Mouse (Mus musculus) urinary bladder, postnatal 14 days (tissue): ENCODE measurements around the gene Dkc1.

Experiments used
- DNase-seq: peaks from one replicate; pipeline ENCODE4 v3.0.0; 2021; ENCODE audit warnings: low spot score

The Dkc1 gene

DNA sequence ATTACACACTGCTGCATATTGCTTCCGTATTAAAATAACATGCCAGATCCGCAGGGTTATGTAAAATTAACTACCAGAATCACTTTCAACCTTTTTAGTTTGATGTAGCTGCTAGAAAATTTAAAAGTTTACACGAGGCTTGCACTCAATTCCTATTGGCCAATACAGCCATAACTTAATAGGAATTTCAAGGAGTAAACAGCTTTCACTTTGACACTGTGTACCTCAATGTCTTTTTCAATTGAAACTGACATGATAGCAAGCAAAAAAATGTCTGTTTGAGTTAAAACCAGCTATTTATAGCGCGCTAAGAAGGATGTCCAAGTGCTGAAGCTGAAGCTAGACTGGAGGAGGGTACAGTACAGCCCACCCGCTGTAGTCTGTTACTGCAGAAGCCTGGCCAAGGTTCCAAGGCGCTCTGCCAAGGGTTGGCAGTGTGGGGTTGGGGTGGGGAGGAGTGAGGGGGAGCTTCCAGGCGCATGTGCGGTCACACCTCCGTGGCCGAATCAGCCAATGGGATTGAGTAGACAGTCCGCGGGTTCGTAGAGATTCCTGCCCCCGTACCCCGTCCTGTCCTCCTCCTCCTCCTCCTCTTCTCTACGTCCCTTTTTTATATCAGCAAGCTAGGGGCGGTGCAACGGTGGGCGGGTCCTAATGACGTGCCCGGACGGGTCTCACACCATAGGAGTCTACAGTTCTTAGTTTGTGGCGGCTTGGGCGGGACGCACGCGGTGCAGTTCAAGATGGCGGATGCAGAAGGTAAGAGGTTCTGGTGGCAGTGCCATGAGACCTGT, at the start of gene Dkc1:
Dkc1 (plus strand) TSS at position 486 of the 794 bp plus-strand sequence.
- DNase-seq, result peak; percentile 92

DNA sequence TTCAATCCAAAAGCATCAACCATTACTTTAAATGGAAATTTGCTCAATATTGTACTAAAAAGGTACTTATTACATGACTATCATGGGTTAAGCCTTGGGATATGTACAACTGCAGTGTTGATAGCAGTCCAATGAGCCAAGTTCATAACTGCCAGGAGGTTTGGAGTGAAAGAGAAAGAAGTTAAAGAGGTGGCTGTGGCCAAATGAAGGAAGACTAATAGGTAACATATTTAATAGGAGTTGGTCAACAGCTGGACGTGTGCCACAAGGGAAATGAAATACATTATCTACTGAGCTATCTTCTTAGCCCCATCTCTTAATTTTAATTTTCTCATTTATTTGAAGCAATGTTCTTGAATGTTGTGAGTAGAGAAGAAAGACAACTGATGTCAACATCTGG, 49.7 kb upstream of the Dkc1 start:
- no peak for DNase-seq

DNA sequence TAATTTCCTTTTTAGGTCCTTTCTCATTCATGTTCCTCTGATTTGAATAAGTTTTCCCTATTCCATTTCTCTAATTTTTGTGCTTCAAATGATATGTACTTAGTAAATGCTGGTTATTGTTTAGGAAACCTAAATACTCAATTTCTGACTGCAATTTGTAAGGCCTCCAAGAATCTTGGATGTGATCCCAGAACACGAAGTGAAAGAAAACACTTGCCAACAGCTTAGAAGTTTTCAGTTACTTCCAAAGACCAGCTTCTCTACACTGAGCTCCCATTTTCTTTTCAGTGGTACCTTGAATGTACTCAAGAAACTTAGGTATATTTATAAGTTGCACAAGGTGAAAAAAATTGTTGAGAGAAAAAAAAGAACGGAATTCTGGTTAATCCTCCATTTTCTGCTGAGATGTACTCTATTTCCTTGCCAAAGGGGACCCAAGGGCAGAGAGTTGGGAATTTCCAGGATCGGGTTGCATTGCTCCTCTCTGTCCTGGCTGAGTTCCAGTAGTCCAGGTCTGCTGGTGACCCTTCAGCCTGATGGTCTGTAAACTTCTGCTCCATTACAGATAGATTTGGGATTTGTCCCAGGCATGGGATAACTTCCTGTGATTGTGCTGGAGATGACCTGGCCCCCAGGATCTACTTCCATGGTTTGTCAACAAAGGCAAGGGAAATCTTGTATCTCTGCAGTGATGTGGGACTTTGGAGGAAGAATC, 48.6 kb upstream of the Dkc1 start:
- DNase-seq, result peak; percentile 3

DNA sequence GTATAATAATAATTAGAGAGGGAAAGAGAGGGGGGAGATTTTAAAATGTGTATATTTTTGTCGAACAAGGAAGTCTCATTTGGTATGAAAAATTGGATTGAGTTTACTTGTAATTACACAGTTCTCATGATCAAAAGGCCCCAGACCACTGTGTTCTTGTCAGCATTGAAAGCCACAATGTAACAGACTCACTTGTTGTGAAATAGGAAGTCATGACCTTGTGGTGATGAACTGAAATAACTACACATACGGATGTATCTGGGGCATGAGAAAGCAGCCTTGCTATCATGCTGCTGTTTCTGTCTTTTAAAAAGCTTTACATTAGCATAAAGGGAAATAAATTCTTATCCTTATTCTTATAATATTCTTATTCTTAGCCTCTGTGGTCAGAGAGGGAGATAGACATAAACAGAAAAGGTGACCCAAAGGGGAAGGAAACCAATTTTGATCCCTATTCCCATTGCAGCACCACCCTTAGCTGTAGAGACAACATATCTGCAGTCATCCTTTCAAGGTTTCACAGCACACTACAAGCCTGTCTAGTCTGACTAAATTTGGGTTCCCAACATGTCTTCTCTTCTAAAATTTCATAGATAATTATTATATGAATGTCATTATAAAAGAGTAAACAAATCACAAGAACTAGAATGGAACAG, 39.4 kb upstream of the Dkc1 start:
- no peak for DNase-seq

DNA sequence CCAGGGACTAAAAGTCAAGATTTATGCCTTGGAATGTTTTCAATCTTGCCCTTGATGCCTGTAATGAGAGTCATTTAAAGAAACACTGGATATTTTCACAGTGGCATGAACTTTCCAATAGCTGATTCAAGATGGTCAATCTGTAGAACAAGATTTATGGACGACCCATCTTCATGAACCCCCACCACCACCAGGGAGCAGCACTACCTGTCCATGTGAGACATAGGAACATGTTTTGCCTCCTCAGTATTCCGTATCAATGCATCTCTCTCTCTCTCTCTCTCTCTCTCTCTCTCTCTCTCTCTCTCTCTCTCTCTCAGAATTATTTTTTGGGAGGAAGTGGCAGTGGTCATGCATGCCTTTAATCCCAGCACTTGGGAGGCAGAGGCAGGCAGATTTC, 13.3 kb upstream of the Dkc1 start:
- DNase-seq, result no peak

DNA sequence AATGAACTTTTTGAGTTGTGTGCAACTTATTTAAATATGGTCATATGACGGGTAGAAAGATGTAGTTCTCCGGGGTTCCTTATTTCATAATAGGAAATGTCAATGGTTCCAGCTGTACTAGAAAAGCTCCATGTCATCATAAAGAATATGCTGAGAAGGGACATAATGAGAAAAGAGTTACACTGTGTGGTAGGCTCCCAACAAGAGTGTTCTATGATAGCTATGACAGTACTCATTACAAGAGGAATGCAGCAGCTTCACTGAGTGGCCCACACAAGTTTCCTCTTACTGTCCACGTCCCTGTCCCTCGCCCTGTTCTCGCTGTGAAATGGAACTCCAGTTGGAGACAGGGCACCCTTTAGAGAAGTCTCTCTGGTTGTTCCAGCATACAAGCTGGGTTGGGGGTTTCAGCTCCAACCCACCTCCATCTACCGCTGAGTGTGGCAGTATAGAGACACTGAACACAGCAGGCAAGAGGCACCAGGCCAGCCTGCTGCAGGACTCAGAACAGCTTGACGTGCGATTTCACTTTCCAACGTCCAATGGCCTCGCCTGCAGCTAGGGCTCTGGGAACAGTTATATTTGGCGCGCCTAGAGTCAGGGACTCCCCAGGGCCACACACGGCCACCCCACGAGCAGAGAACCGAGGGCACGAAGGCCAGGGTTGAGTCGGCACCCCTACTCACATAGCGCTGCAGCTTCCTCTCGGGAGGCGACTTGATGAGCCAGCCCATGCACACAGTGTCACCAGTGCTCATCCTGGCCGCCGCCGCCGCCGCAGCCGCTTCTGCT, 11.5 kb upstream of the Dkc1 start:
- DNase-seq, result peak; percentile 2

DNA sequence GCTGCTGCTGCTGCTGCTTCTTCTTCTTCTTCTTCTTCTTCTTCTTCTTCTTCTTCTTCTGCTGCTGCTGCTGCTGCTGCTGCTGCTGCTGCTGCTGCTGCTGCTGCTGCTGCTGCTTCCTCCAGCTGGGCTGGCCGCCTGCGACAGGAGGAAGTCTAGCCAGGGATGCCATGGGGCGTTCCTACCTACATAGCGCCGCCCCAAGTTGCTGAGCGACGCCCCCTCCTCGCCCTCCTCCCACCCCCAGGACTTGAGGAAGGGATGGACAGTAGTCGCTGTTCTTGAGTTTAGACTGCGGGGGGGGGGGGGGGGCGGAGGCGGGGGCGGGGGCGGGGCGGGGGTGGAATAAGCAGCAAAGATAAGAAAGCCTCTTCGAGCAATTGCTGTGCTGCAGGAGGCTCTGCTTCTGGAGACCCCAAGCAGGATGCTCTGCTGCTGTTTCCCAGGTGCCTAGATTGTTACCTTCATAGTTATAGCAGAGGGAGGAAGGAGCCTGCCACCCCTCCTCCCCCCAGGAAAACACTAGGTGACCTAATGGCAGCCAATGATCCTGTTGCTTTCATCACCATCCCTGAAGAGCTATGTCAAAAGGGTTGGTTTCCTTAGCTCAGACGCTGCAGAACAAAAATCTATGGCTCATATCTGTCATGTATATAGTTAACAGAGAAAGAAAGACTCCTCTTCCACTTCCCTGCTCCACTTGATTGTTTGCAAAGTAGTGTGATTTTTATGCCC, 10.7 kb upstream of the Dkc1 start, which contains the start of gene Gab3:
Gab3 (minus strand) TSS at position 685 of the 735 bp plus-strand sequence.
- DNase-seq, result peak; percentile 31

DNA sequence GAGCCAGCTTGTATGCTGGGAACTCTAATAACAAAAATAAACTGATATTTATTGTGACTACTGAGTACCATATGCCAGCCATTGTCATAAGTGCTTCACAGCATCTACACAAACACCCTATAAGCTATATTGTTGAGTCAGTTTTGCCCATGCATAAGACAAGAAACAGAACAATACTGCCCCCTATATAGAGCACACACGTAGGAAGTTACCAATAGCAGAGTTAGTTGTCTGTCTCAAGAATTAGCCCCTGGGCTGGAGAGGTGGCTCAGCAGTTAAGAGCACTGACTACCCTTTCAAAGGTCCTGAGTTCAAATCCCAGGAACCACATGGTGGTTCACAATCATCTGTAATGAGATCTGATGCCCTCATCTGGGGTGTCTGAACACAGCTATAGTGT, 10.0 kb upstream of the Dkc1 start:
- DNase-seq, result no peak

DNA sequence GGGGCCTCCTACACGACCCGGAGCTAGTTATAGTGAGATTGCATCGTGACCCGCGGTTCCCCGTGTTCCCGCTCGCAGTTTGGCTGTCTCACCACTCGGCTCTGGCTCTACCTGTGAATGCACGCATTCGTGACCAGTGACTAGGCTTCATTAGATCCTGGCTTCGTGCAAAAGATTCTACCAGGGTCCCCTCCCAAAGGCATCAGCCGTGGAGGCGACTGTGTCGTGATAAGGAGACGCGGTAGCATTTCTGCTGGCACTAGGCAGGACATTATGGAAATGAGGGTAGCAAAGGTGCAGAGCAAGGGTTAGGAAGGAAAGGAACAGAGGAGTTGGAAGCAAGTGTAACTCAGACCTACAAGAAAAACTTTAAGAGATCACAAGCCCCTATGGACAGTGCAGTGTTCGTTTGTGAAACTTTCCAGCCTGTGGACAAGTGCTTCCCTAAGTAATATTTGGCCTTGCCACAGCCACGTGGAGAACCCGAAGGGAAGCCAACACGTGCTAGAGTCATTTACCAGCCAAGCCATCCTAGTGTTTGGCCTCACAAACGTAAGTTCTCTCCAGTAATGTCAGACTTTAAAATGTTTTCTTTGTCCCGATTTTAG, 613 bp downstream of the Dkc1 start:
- peak; percentile 3 for DNase-seq

DNA sequence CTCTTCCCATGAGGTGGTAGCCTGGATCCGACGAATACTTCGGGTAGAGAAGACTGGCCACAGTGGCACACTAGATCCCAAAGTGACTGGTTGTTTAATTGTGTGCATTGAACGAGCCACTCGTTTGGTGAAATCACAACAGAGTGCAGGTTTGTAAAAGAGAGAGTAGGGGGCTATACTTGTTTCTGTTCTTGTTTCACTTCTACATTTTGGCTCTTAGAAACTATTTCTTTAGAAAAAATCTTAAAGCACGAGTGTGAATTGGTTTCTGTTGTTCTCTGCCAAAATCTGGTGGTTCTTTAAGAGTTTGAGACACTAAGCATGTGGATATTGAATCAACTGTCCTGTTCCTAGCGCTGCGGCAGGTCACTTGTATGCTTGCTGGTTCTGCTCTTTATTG, 3.1 kb downstream of the Dkc1 start:
- no peak for DNase-seq

DNA sequence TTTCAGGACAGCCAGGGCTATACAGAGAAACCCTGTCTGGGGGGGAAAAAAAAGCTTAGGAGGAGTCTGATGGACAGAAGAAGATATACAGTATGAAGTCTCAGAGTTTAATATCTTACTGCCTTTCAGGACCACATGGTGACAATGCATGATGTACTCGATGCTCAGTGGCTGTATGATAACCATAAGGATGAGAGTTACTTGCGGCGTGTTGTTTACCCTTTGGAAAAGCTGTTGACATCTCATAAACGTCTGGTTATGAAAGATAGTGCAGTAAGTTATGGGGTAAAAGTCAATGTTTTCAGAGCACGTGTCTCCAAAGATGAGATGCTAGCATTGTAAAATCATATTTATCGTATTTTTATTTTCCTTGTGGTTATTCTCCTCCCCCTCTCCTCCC, 6.6 kb downstream of the Dkc1 start:
- DNase-seq, result no peak

DNA sequence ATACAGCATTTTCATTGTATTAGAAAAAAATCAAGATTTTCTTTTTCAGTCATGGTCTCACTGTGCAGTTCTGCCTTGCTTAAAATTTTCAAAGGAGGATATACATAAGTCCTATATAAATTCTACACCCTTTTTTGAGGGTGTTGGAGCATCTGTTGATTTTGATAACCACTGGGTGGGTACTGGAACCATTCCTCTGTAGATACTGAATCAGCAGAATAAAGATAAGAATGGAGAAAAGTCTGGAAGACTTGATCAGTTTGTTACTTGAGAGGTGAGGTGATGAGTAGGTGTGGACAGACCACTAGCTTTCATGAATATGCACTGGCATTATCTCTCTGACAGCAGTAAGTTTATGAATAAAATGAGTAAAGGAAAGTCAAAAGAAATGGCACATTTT, 19.9 kb downstream of the Dkc1 start:
- DNase-seq, result no peak

DNA sequence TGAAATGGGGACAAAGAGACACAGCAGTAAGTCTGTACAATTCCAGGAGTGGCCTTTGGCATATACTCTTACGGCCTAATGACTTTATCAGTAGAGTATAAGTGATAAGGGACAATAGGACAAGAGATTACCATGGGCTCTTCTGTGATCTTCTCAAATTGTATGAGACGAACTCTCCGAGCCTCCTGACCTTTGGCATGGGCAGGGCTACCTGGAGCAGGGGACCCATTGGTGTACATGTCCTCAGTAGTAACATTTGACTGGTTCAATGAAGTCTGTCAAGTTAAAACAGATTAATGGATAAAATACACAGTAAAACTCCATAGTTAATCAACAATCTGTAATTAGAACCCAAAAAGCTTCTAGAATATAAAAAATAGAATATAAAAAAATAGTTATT, 30.0 kb downstream of the Dkc1 start:
- no peak for DNase-seq

DNA sequence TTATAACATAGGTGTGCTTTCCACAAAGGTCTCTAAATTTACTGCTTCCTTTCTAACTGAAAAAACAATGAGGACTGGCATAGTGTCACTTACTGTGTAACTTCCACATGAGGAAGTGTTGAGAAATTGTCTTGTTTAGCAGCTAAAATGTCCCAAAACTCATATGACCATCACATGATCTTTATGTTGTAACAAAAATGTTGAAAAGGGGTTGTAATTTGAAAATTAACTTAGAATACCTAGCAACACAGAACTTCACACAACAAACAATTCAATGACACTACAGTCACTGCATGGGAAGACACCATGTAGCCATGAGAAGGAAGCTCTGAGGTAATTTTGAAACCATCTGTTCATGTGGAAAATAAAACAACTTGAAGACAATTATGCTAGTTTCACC, 31.2 kb downstream of the Dkc1 start:
- DNase-seq, result no peak

DNA sequence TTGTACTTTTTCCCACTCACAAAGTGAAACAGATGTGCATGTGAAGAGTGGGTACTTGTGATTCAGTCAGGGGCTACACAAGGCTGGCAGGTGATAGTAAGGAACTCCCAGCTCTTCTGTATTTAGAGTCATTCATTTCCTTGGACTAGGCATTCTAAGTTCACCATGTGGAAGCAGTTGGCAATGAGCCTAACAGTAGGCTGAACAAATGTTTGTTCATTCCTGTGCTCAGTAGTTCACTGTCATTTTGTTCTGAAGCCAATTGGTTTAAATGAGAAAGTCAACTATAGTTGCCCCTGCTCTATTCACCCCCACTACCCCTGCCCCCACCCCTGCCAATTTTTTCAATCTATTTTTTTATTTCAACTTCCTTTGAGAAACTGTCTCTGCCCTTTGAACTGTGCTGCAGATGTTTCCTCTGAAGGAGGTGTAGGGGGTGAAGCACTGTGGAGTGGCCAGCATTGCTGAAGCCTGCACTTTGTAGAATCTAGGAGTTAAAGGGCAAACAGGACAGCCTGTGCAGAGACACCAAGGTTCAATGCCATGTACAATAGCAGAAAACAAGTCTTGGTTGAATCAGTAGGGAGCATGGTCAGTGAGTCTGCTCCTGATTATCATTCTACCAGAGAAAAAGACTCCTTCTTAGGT, 32.8 kb downstream of the Dkc1 start:
- DNase-seq, result peak; percentile 5

DNA sequence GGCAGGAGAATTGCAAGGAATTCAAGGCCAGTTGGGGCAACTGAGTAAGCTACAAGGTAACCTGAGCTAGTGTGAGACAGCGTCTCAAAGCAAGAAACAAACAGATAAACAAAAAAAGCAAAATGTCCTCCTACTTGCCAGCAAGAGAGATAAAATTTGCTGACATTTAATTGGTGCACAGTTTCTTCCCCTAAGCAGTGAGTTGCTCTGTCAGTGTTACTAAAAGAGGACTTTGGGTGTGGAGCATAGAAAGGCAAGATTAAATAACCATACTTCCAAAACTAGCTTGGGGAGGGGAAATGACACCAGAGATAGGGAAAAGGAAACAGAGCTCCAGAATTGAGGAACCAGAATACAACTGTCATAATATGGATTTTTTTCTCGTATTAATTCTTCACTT, 33.8 kb downstream of the Dkc1 start:
- DNase-seq, result no peak

DNA sequence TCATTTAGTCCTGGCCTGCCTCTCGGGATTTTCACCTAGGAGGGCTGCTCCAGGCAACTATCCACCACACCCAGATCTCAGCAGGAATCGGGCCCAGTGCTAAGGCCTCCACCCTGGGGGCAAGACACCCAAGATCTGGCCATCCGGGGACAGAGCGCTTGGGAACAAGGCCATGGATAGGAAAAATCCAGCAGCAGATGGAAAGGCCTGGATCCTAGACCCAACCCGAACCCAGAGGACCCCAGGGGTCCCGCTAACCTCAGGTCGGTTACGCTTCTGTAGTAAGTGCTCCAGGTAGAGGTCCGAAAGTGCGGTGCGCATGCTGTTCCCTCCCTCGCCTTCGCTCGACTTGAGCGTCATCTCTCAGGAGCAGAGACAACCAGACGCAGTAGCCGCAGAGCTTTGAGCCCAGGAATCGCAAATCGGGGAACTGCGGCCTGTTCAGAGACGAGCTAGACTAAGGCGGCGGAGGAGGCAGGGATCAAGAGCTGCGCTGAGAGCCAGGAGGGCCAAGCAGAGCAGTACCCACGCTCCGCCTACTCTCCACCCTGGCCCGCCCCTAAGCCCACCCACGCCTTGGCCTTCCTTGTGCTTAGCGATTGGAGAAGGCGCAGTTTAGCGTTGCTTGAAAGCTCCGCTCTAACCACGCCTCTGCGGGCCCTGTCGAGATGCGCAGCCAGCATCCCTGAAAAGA, 35.0 kb downstream of the Dkc1 start, which contains the start of gene Mpp1:
Mpp1 (minus strand) TSS at position 550 of the 694 bp plus-strand sequence.
- DNase-seq, result peak; percentile 80

DNA sequence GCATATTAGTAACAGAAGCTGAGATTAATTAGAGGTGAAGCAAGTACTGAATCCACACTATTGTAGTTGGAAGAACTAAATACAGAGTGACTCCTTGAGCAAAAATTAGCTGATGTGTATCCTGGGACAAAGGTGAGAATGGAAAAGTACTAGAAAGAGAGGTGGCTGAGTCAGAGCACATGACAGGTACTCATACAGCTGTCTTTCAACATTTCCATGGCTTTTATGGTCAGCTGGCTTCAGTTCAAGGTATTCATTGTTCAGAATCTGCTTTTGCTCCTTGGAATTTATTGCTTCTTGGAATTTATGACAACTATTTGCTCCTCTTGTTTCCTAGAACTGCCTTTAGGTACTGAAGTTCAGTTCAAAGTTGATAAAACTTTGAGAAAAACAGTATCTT, 41.3 kb downstream of the Dkc1 start:
- DNase-seq, result no peak

DNA sequence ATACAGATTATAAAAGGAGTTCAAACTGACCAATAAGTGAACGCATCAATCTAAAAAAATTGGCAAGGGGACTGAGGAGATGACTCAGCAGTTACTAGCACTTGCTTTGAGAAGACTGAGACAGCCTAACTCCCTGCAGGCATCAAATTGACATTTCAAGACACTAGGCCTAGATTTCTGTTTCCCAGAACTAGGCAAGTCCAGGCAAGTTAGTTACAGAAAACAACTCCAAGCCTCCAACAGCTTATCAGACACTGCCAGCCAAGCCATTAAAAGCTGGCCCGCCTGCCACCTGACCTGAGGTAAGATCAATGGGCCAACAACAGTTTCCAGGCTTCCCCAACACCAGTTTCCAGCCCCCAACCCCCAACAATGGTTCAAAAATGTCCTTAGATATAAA, 42.1 kb downstream of the Dkc1 start:
- no peak for DNase-seq

DNA sequence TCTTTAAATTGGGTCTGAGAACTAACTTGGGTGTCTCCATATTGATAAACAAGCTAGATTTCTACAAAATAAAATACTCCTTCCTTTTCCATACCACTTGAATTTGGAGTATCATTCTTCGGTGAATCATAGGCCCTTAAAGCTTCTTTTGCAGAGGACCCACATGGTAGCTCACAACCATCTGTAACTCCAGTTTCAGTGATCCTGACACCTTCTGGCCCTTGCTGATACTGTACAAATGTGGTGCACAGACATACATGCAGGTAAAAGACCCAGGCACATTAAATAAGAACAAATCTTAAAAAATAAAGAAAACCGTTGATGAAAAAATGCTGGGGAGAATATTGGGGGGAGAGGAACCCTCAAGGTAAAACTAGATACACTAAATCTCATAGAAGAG, 42.5 kb downstream of the Dkc1 start:
- no peak for DNase-seq
